Mouse (Mus musculus) hindbrain, embryonic 16.5 days (tissue): ENCODE results near the gene Fbxo24. TPM values are rescaled to one million over a fixed set of nuclear protein-coding genes. Genes with fewer than 3 reads are reported as not detected.

Source experiments
- ATAC-seq: fragments of 200-750 bp; cut with Nextera tagmentation; 2 replicates; pipeline ENCODE4 v1.8.0; 2017; ENCODE audit warnings: moderate TSS enrichment, moderate library complexity
- H3K27ac ChIP-seq: fragments of 300-500 bp; sonication (generic); 2 replicates; pipeline ENCODE4 v1.5.1; 2014; ENCODE audit warnings: low read depth, mild to moderate bottlenecking, control low read depth, low read length, moderate library complexity
- H3K27me3 ChIP-seq: fragments of 300-500 bp; sonication (generic); replicated peaks from 2 replicates; pipeline ENCODE4 v1.6.1; 2014; ENCODE audit warnings: low read length; ENCODE audit not compliant: control insufficient read depth, insufficient read depth
- H3K36me3 ChIP-seq: fragments of 300-500 bp; sonication (generic); 2 replicates; pipeline ENCODE4 v1.6.1; 2014; ENCODE audit warnings: mild to moderate bottlenecking, low read length, moderate library complexity, mixed read lengths; ENCODE audit not compliant: control insufficient read depth, insufficient read depth
- H3K4me1 ChIP-seq: fragments of 300-500 bp; sonication (generic); 2 replicates; pipeline ENCODE4 v1.6.1; 2014; ENCODE audit warnings: low read depth, low read length; ENCODE audit not compliant: control insufficient read depth, insufficient read depth
- H3K4me2 ChIP-seq: fragments of 300-500 bp; sonication (generic); 2 replicates; pipeline ENCODE4 v1.6.1; 2014; ENCODE audit warnings: mild to moderate bottlenecking, low read length, control low read depth, moderate library complexity
- H3K4me3 ChIP-seq: fragments of 300-500 bp; sonication (generic); 2 replicates; pipeline ENCODE4 v1.5.1; 2014; ENCODE audit warnings: mild to moderate bottlenecking, low read length, control low read depth, moderate library complexity
- H3K9ac ChIP-seq: fragments of 300-500 bp; sonication (generic); 2 replicates; pipeline ENCODE4 v1.6.1; 2014; ENCODE audit warnings: low read depth, mild to moderate bottlenecking, control low read depth, low read length, moderate library complexity
- H3K9me3 ChIP-seq: fragments of 300-500 bp; sonication (generic); 2 replicates; pipeline ENCODE4 v1.6.1; 2014; ENCODE audit warnings: mild to moderate bottlenecking, low read length, moderate library complexity; ENCODE audit not compliant: control insufficient read depth
- WGBS: fragments of 180-500 bp; shearing (Covaris S2); extraction: QIAGEN DNeasy Blood & Tissue Kit; methylation state at CpG from one replicate; pipeline ENCODE4 v1.1.7; 2014; 5-methylcytosine and 5-hydroxymethylcytosine counted together
- polyA plus RNA-seq: library from polyadenylated mRNA; unstranded; fragments of >200 nt; fragmentation: Nextera tagmentation; extraction: Ambion mirVana; gene quantifications from 2 replicates; pipeline ENCODE4 v1.2.1, GENCODE M21; 2015

Gene Fbxo24
- polyA plus RNA-seq, 1 experiment from 2014 or later: not detected

GRCm38 (mm10) chr5:137660064-137660688 is 31.4 kb upstream of the Fbxo24 start:
- no peaks in the 10 kb centered on the region for H3K4me1 ChIP-seq
- no peak overlapping the region for H3K9ac ChIP-seq
- H3K4me2 ChIP-seq: no peak overlapping the region
- no peak overlapping the region for H3K27ac ChIP-seq
- H3K4me3 ChIP-seq: no peak overlapping the region
- no peaks in the 10 kb centered on the region for H3K27me3 ChIP-seq
- 95% methylated on average over 6 of the region's 6 CpGs for WGBS
- no peaks in the 10 kb centered on the region for H3K9me3 ChIP-seq
- H3K36me3 ChIP-seq: peaks cover 18% of the 10 kb centered on the region
- ATAC-seq: no peak

- Histone ChIP-seq H3K4me1 (no peaks in the 10 kb centered on the region), H3K27me3 (no peaks in the 10 kb centered on the region), H3K27ac (no peak overlapping the region; the same call in 1 of the 2 replicates), H3K36me3 (peaks cover 18% of the 10 kb centered on the region), H3K4me2 (no peak overlapping the region), H3K9ac (no peak overlapping the region), H3K4me3 (no peak overlapping the region), H3K9me3 (no peaks in the 10 kb centered on the region)
- peak; percentile 66 for ATAC-seq
- 24% methylated on average over 6 of the region's 6 CpGs for WGBS
Measured at GRCm38 (mm10) chr5:137656977-137657376, 28.2 kb upstream of the Fbxo24 start.

- Histone ChIP-seq H3K4me1 (peaks cover 5% of the 10 kb centered on the region; the same call in 1 of the 2 replicates), H3K36me3 (peaks cover 11% of the 10 kb centered on the region), H3K4me2 (no peak overlapping the region), H3K4me3 (no peak overlapping the region), H3K9ac (no peak overlapping the region), H3K27me3 (no peaks in the 10 kb centered on the region), H3K9me3 (no peaks in the 10 kb centered on the region), H3K27ac (no peak overlapping the region)
- WGBS: 82% methylated on average over 7 of the region's 7 CpGs
- no peak for ATAC-seq
Measured at GRCm38 (mm10) chr5:137654746-137655145, 25.9 kb upstream of the Fbxo24 start.

GRCm38 (mm10) chr5:137653366-137653765 is 24.6 kb upstream of the Fbxo24 start:
- ATAC-seq: no peak

GRCm38 (mm10) chr5:137652474-137652873 is 23.7 kb upstream of the Fbxo24 start:
- H3K27ac ChIP-seq: peak overlapping the region; percentile 31; the same call in 1 of the 2 replicates
- no peak overlapping the region for H3K4me3 ChIP-seq
- H3K9me3 ChIP-seq: no peaks in the 10 kb centered on the region
- H3K4me2 ChIP-seq: no peak overlapping the region
- peaks cover 8% of the 10 kb centered on the region for H3K36me3 ChIP-seq
- 30% methylated on average over 3 of the region's 3 CpGs for WGBS
- H3K9ac ChIP-seq: no peak overlapping the region
- ATAC-seq: no peak
- H3K4me1 ChIP-seq: peaks cover 6% of the 10 kb centered on the region; the same call in 1 of the 2 replicates
- H3K27me3 ChIP-seq: no peaks in the 10 kb centered on the region; the same call in 1 of the 2 replicates

More at GRCm38 (mm10) chr5:137653366-137653765, 24.6 kb upstream of the Fbxo24 start:
- H3K4me3 ChIP-seq: no peak overlapping the region
- peaks cover 6% of the 10 kb centered on the region; the same call in 1 of the 2 replicates for H3K4me1 ChIP-seq
- no peak overlapping the region for H3K9ac ChIP-seq
- 93% methylated on average over 10 of the region's 10 CpGs for WGBS
- no peaks in the 10 kb centered on the region for H3K9me3 ChIP-seq
- peaks cover 8% of the 10 kb centered on the region for H3K36me3 ChIP-seq
- no peaks in the 10 kb centered on the region for H3K27me3 ChIP-seq
- H3K4me2 ChIP-seq: no peak overlapping the region
- no peak overlapping the region for H3K27ac ChIP-seq

- Histone ChIP-seq H3K9me3 (no peaks in the 10 kb centered on the region), H3K27ac (no peak overlapping the region), H3K4me3 (no peak overlapping the region), H3K27me3 (peaks cover 15% of the 10 kb centered on the region), H3K4me2 (peak overlapping the region; percentile 43; the same call in 1 of the 2 replicates), H3K36me3 (peaks cover 8% of the 10 kb centered on the region), H3K4me1 (peaks cover 11% of the 10 kb centered on the region), H3K9ac (peak overlapping the region; percentile 27)
- no peak for ATAC-seq
- WGBS: 18% methylated on average over 18 of the region's 18 CpGs
Measured at GRCm38 (mm10) chr5:137649669-137650571, 21.1 kb upstream of the Fbxo24 start.

GRCm38 (mm10) chr5:137649251-137649650 is 20.4 kb upstream of the Fbxo24 start:
- H3K4me1 ChIP-seq: peaks cover 12% of the 10 kb centered on the region
- ATAC-seq: no peak
- H3K27ac ChIP-seq: no peak overlapping the region
- no peak overlapping the region for H3K4me2 ChIP-seq
- peaks cover 15% of the 10 kb centered on the region for H3K27me3 ChIP-seq
- peaks cover 8% of the 10 kb centered on the region for H3K36me3 ChIP-seq
- H3K9ac ChIP-seq: no peak overlapping the region
- H3K4me3 ChIP-seq: no peak overlapping the region
- 39% methylated on average over 4 of the region's 4 CpGs for WGBS
- H3K9me3 ChIP-seq: no peaks in the 10 kb centered on the region

GRCm38 (mm10) chr5:137647827-137648601 is 19.2 kb upstream of the Fbxo24 start:
- Histone ChIP-seq H3K27ac (0 out of 2 replicates have a peak overlapping the region, but pooled peaks have one; percentile 1), H3K9ac (no peak overlapping the region), H3K4me1 (peaks cover 12% of the 10 kb centered on the region), H3K4me3 (no peak overlapping the region), H3K4me2 (no peak overlapping the region), H3K27me3 (peaks cover 15% of the 10 kb centered on the region), H3K9me3 (no peaks in the 10 kb centered on the region), H3K36me3 (peaks cover 4% of the 10 kb centered on the region)
- 70% methylated on average over 9 of the region's 9 CpGs for whole genome bisulfite sequencing
- ATAC-seq: peak; percentile 76
